Mouse (Mus musculus) stomach, postnatal 0 days (tissue): ENCODE measurements at regions not wholly inside any gene's neighbourhood (a gene's known extent, or its start where the extent isn't known, plus 50 kb on each side); places are given as distances from the start of the nearest gene placed in this dataset.

Experiments used
- ATAC-seq: fragments of 200-750 bp; cut with Nextera tagmentation; 2 replicates; pipeline ENCODE4 v1.8.0; 2017; ENCODE audit not compliant: low FRiP score, low TSS enrichment
- DNase-seq: peaks from one replicate; pipeline ENCODE4 v3.0.0-alpha.2; 2016; ENCODE audit warnings: low spot score
- H3K27ac ChIP-seq: fragments of 300-500 bp; sonication (generic); replicated peaks from 2 replicates; pipeline ENCODE4 v1.5.1; 2014; ENCODE audit warnings: mild to moderate bottlenecking, control low read depth
- H3K27me3 ChIP-seq: fragments of 300-500 bp; sonication (generic); 2 replicates; pipeline ENCODE4 v1.6.1; 2014; ENCODE audit warnings: low read length; ENCODE audit not compliant: control insufficient read depth, insufficient read depth
- H3K36me3 ChIP-seq: fragments of 300-500 bp; sonication (generic); 2 replicates; pipeline ENCODE4 v1.6.1; 2014; ENCODE audit warnings: low read length, mixed read lengths; ENCODE audit not compliant: control insufficient read depth, insufficient read depth
- H3K4me1 ChIP-seq: fragments of 300-500 bp; sonication (generic); replicated peaks from 2 replicates; pipeline ENCODE4 v1.6.1; 2014; ENCODE audit warnings: antibody characterized with exemption; ENCODE audit not compliant: control insufficient read depth, insufficient read depth
- H3K4me2 ChIP-seq: fragments of 300-500 bp; sonication (generic); replicated peaks from 2 replicates; pipeline ENCODE4 v1.6.1; 2014; ENCODE audit warnings: low read depth, mild to moderate bottlenecking, control low read depth, moderate library complexity
- H3K4me3 ChIP-seq: fragments of 300-500 bp; sonication (generic); 2 replicates; pipeline ENCODE4 v1.5.1; 2014; ENCODE audit warnings: low read depth, low read length, control low read depth
- H3K9ac ChIP-seq: fragments of 300-500 bp; sonication (generic); 2 replicates; pipeline ENCODE4 v1.6.1; 2014; ENCODE audit warnings: mild to moderate bottlenecking, low read length, control low read depth, mixed read lengths
- H3K9me3 ChIP-seq: fragments of 300-500 bp; sonication (generic); 2 replicates; pipeline ENCODE4 v1.6.1; 2016; ENCODE audit warnings: low read length; ENCODE audit not compliant: control insufficient read depth
- CTCF ChIP-seq: IDR thresholded peaks from 2 replicates; pipeline ENCODE4 v1.5.1; 2016; ENCODE audit warnings: antibody characterized with exemption, low read depth, mild to moderate bottlenecking, moderate library complexity
- EP300 ChIP-seq: optimal IDR thresholded peaks from 2 replicates; pipeline ENCODE3; 2016; ENCODE audit warnings: antibody characterized with exemption
- WGBS: fragments of 180-500 bp; shearing (Covaris S2); extraction: QIAGEN DNeasy Blood & Tissue Kit; methylation state at CpG from one replicate; pipeline ENCODE4 v1.1.7; 2014; 5-methylcytosine and 5-hydroxymethylcytosine counted together

DNA sequence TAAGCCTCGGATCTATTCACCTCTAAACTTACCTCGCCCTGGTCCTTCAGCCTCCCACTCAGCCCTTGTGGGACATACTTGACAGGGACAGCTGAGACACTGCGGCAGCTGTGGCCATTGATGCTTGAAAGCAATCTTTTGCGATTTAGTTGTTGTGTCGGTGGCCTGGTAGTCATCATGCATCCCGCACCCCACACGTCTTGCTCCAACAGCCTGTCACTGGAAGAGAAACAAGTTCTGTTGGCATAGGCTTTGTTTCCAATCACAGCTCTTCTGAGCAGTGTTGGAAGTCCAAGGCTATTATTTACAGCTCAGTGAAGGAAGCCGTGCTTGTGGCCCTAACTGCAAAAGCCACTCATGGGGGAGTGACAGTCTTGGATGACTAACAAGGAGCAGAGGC, 480.2 kb upstream of the Castor2 start:
- TF ChIP-seq CTCF (no peak), EP300 (no peak)
- no peak overlapping the region for H3K9ac ChIP-seq
- 79% methylated on average over 8 of the region's 8 CpGs for WGBS
- ATAC-seq (no peak), DNase-seq (no peak)
- no peak overlapping the region for H3K4me3 ChIP-seq
- H3K27ac ChIP-seq = no peak overlapping the region
- H3K4me1 ChIP-seq = no peaks in the 10 kb centered on the region
- H3K36me3 ChIP-seq = no peaks in the 10 kb centered on the region
- H3K27me3 ChIP-seq = no peaks in the 10 kb centered on the region
- no peaks in the 10 kb centered on the region for H3K9me3 ChIP-seq
- H3K4me2 ChIP-seq = no peak overlapping the region

DNA sequence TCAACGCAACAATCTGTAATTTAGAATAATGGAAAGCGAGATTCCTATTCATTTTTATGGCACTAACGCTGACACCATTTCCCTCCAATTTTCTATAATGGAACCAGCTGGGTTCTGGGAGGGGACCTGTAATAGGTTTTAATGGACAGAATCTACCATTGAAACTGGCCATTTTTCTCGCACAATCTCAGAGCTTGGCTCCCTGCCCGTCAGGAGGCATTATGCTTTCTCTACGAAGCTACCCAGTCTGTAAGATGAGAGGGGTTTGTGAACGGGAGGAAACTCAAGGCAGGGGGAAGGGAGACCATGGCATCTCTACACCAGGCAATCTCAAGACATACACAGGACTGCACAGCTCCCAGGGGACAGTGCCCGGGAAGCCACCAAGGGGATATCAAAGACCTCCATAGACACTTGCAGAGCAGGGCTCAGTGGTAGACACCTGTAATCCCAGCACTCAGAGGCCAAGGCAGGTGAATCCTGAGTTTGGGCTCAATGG, 498.2 kb upstream of the Castor2 start:
- H3K4me1 ChIP-seq = no peaks in the 10 kb centered on the region
- no peak for DNase-seq
- H3K27me3 ChIP-seq = no peaks in the 10 kb centered on the region
- H3K9me3 ChIP-seq = no peaks in the 10 kb centered on the region
- H3K36me3 ChIP-seq = no peaks in the 10 kb centered on the region
- H3K4me2 ChIP-seq = no peak overlapping the region
- H3K4me3 ChIP-seq = no peak overlapping the region
- H3K27ac ChIP-seq = no peak overlapping the region
- TF ChIP-seq CTCF (no peak), EP300 (no peak)
- H3K9ac ChIP-seq = no peak overlapping the region
- WGBS = 60% methylated on average over 8 of the region's 8 CpGs
- no peak for ATAC-seq

DNA sequence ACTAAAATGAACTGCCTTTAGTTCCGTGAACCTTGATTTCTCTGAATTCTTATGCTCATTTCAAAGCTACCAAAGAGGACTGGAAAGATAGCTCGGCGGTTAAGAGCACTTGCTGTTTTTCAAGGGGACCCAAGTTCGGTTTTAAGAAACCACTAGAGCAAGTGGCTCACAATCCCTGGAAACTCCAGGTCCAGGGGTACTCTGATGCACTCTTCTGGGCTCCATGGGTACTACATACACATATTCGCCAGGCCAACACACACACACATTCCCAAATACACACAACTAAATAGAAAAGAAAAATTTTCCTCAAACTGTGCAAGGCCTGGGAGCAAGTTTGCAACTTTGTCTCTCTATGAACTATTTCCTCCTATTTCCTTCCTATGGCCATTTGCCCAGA, 498.9 kb upstream of the Castor2 start:
- no peak for DNase-seq
- Histone ChIP-seq H3K27ac (no peak overlapping the region), H3K27me3 (no peaks in the 10 kb centered on the region), H3K4me2 (no peak overlapping the region), H3K4me1 (no peaks in the 10 kb centered on the region), H3K4me3 (no peak overlapping the region), H3K9ac (no peak overlapping the region), H3K36me3 (no peaks in the 10 kb centered on the region), H3K9me3 (no peaks in the 10 kb centered on the region)
- no peak for ATAC-seq
- TF ChIP-seq CTCF (peak; percentile 58), EP300 (no peak)
- 68% methylated on average over 5 of the region's 5 CpGs for WGBS

DNA sequence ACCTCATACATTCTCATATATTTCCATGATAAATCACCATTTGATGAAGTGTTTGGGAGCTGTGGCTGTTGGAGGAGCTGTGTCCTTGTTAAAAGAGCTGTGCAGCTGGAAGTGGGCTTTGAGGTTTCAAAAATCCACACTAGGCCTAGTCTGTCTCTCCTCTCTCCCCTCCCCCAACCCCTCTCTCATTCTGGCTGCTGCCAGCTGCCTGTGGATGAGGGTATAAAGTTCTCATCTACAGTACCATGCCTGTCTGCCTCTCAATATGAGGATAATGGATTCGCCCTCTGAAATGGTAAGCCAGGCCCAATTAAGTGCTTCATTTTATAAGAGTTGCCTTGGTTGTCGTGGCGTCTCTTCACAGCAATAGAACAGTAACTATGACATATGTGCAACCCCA, 501.4 kb upstream of the Castor2 start:
- WGBS = 89% methylated on average over 3 of the region's 3 CpGs
- Histone ChIP-seq H3K9me3 (no peaks in the 10 kb centered on the region), H3K27ac (no peak overlapping the region), H3K36me3 (no peaks in the 10 kb centered on the region), H3K4me3 (no peak overlapping the region), H3K4me1 (no peaks in the 10 kb centered on the region), H3K9ac (no peak overlapping the region), H3K4me2 (no peak overlapping the region), H3K27me3 (no peaks in the 10 kb centered on the region)
- DNase-seq (no peak), ATAC-seq (no peak)
- TF ChIP-seq EP300 (no peak), CTCF (no peak)

DNA sequence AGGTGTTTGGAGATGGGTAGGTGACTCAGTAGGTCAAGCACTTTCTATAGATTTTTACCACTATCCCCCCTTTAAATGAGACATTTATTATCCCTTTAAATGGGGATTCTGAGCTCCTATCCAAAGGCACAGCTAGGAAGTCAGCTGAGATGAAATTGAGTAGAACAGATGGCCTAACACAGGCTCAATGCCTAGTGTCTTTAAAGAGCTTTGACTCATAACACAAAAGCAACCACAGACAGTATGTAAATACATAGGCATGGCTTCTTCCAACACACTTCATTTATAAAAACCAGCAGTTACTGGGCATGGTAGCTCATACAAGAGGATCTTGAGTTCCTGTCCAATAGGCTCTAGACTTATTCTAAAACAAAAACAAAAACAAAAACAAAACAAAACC, 513.0 kb upstream of the Castor2 start:
- Histone ChIP-seq H3K9me3 (no peaks in the 10 kb centered on the region), H3K9ac (no peak overlapping the region), H3K36me3 (no peaks in the 10 kb centered on the region), H3K4me2 (no peak overlapping the region), H3K27ac (no peak overlapping the region), H3K4me1 (no peaks in the 10 kb centered on the region), H3K4me3 (no peak overlapping the region), H3K27me3 (no peaks in the 10 kb centered on the region)
- no peak for DNase-seq
- TF ChIP-seq CTCF = no peak
- no peak for TF ChIP-seq EP300
- ATAC-seq = no peak

DNA sequence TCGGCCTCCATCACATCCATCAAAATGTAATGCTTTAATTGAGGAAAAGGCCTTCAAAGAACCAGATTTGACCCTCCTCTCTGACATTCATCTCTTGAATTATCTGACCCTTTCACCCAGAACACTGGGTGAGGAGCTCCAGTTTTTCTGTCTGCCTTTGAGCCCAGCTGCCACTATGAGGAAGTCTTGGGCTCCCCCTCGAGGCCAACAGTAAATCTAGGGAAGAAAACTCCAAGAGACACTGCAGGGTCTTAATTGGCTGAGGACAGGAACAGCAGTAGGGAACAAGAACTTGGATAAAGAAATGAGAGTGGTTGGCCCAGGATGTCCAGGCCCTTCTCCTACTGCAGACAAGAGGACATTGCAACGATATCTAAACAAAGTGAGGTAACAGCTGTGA, 514.3 kb upstream of the Castor2 start:
- H3K4me1 ChIP-seq = no peaks in the 10 kb centered on the region
- no peaks in the 10 kb centered on the region for H3K36me3 ChIP-seq
- no peak overlapping the region for H3K27ac ChIP-seq
- TF ChIP-seq CTCF (peak; percentile 83), EP300 (no peak)
- H3K4me3 ChIP-seq = no peak overlapping the region
- WGBS = 27% methylated on average over 3 of the region's 3 CpGs
- no peaks in the 10 kb centered on the region for H3K9me3 ChIP-seq
- ATAC-seq (no peak), DNase-seq (peak; percentile 39)
- no peak overlapping the region for H3K4me2 ChIP-seq
- no peaks in the 10 kb centered on the region for H3K27me3 ChIP-seq
- H3K9ac ChIP-seq = no peak overlapping the region
